Mouse (Mus musculus): ENCODE results near the gene Frrs1l. TPM values are rescaled to one million over a fixed set of nuclear protein-coding genes. Genes with fewer than 3 reads are reported as not detected.

The Frrs1l gene
- polyA plus RNA-seq, 1 experiment from 2014 or later, result 1.7 TPM

- DNase-seq (peak; percentile 36), ATAC-seq (ENCODE audit: insufficient read depth) (peak; percentile 66)
- H3K4me1 ChIP-seq (ENCODE audit: insufficient read depth), result no peaks in the 10 kb centered on the region
- H3K27me3 ChIP-seq (ENCODE audit: insufficient read depth, low read length), result peaks cover 32% of the 10 kb centered on the region
- H3K9ac ChIP-seq, result peak overlapping the region; percentile 53
- 3% methylated on average over 45 of the region's 45 CpGs for WGBS
- no peak overlapping the region for H3K27ac ChIP-seq (ENCODE audit: low read depth)
- 0 out of 2 replicates have a peak, but pooled peaks cover 5% of the 10 kb centered on the region for H3K9me3 ChIP-seq (ENCODE audit: low read depth, low read length)
- no peak for TF ChIP-seq CTCF (IDR thresholded peaks at IDR 0.05; ENCODE audit: low read depth)
- no peaks in the 10 kb centered on the region for H3K36me3 ChIP-seq (ENCODE audit: insufficient read depth)
- H3K4me2 ChIP-seq, result peak overlapping the region; percentile 97
- peak overlapping the region; percentile 58 for H3K4me3 ChIP-seq (ENCODE audit: low read depth, low read length)
Observed at GRCm38 (mm10) chr4:56989431-56990214, 568 bp downstream of the Frrs1l start.

DNA sequence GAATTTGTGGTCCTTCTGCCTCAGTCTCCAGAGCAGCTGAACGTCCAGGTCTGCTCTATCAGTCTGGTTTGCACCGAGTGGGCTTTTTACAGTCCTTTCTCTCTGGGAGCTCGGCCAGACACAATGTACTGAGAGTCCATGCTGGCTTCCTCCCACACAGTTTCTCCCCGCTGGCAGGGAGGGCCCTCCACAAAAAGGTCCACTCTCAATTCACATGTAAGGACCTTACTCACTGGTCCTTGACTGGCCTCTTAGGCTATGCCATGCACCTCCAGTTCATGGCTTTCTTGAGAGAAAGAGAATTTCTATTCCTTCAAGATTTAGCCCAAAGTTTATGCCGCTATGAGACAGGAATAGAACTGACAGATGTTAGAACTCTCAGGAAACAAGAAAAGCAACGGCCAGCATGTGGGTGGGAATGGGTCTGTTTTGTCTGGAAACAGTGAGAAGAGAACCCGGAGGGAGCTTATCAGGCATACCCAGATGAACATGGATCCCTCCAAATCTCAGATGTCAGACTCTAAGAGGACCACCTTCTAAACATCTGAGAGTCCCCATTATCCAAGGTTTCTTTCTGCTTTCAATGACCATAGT, 24.5 kb downstream of the Frrs1l start:
- H3K27ac ChIP-seq (ENCODE audit: low read depth), result no peak overlapping the region
- DNase-seq (no peak), ATAC-seq (ENCODE audit: insufficient read depth) (no peak)
- no peaks in the 10 kb centered on the region for H3K9me3 ChIP-seq (ENCODE audit: low read depth, low read length)
- no peak overlapping the region for H3K4me2 ChIP-seq
- H3K27me3 ChIP-seq (ENCODE audit: insufficient read depth, low read length), result no peaks in the 10 kb centered on the region
- no peak overlapping the region for H3K4me3 ChIP-seq (ENCODE audit: low read depth, low read length)
- no peak overlapping the region for H3K9ac ChIP-seq
- no peaks in the 10 kb centered on the region for H3K36me3 ChIP-seq (ENCODE audit: insufficient read depth)
- TF ChIP-seq CTCF (IDR thresholded peaks at IDR 0.05; ENCODE audit: low read depth), result no peak
- no peaks in the 10 kb centered on the region for H3K4me1 ChIP-seq (ENCODE audit: insufficient read depth)
- WGBS, result 57% methylated on average over 7 of the region's 7 CpGs

DNA sequence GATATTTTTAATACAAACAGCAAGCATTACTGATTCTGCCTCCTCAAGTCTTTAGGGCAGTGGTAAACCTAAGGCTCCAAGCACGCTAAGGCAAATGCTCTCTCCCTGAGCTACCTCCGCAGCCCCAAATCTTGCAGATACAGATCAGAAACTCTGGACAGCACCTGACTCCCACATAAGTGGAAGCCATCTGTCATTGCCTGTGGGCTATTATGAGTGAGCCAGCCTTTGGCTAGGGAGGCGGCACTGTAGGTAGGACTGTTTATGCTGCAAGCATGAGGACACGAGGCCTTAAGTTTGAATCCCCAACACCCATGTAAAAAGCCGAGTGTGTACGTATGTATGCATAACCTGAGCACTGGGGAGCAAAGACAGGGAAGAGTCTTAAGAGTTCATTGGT, 26.5 kb downstream of the Frrs1l start:
- no peak overlapping the region for H3K4me3 ChIP-seq (ENCODE audit: low read depth, low read length)
- H3K4me2 ChIP-seq, result no peak overlapping the region
- H3K9me3 ChIP-seq (ENCODE audit: low read depth, low read length), result no peaks in the 10 kb centered on the region
- WGBS, result 86% methylated on average over 6 of the region's 6 CpGs
- ATAC-seq (ENCODE audit: insufficient read depth) (no peak), DNase-seq (no peak)
- H3K9ac ChIP-seq, result no peak overlapping the region
- no peaks in the 10 kb centered on the region for H3K36me3 ChIP-seq (ENCODE audit: insufficient read depth)
- H3K27me3 ChIP-seq (ENCODE audit: insufficient read depth, low read length), result no peaks in the 10 kb centered on the region
- TF ChIP-seq CTCF (IDR thresholded peaks at IDR 0.05; ENCODE audit: low read depth), result no peak
- no peak overlapping the region for H3K27ac ChIP-seq (ENCODE audit: low read depth)
- H3K4me1 ChIP-seq (ENCODE audit: insufficient read depth), result no peaks in the 10 kb centered on the region

DNA sequence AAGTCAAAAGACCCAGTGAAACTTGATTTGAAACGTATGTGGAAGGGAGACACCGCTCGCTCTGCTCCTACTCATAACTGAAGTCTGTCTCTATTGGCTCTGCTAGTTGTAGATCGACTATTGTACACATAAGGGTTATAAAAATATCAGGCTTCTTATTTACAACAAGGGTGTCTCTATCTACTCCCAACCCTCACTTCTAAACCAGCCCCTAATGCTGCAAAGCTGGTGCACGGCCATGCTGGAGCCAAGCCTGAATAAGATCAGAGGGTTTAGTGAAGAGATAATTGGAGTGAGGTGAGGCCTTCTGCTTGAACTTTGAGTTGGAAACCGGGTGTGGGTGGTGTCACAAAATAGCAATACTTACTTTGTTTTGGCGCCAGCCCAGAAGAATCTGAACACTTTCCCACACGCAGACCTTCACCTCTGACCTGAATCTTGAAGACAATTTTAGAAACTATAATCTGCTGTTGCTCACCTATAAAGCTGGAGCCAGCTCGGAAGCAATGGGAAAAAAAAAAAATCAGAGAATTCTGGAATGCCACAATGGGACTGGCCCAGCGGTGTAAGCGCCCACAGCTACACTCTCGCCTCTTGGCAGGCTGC, 28.8 kb downstream of the Frrs1l start:
- no peak overlapping the region for H3K4me3 ChIP-seq (ENCODE audit: low read depth, low read length)
- no peaks in the 10 kb centered on the region for H3K27me3 ChIP-seq (ENCODE audit: insufficient read depth, low read length)
- TF ChIP-seq CTCF (IDR thresholded peaks at IDR 0.05; ENCODE audit: low read depth), result no peak
- H3K4me2 ChIP-seq, result no peak overlapping the region
- no peak for ATAC-seq (ENCODE audit: insufficient read depth)
- H3K27ac ChIP-seq (ENCODE audit: low read depth), result no peak overlapping the region
- 69% methylated on average over 12 of the region's 12 CpGs for WGBS
- H3K4me1 ChIP-seq (ENCODE audit: insufficient read depth), result no peaks in the 10 kb centered on the region
- DNase-seq, result no peak
- H3K9ac ChIP-seq, result no peak overlapping the region
- no peaks in the 10 kb centered on the region for H3K36me3 ChIP-seq (ENCODE audit: insufficient read depth)
- no peaks in the 10 kb centered on the region for H3K9me3 ChIP-seq (ENCODE audit: low read depth, low read length)

- WGBS, result 44% methylated on average over 9 of the region's 9 CpGs
- H3K9ac ChIP-seq, result no peak overlapping the region
- no peak for TF ChIP-seq CTCF (IDR thresholded peaks at IDR 0.05; ENCODE audit: low read depth)
- H3K9me3 ChIP-seq (ENCODE audit: low read depth, low read length), result no peaks in the 10 kb centered on the region
- no peaks in the 10 kb centered on the region for H3K36me3 ChIP-seq (ENCODE audit: insufficient read depth)
- H3K4me3 ChIP-seq (ENCODE audit: low read depth, low read length), result no peak overlapping the region
- no peak overlapping the region for H3K4me2 ChIP-seq
- H3K27ac ChIP-seq (ENCODE audit: low read depth), result no peak overlapping the region
- DNase-seq (no peak), ATAC-seq (ENCODE audit: insufficient read depth) (no peak)
- H3K4me1 ChIP-seq (ENCODE audit: insufficient read depth), result no peaks in the 10 kb centered on the region
- H3K27me3 ChIP-seq (ENCODE audit: insufficient read depth, low read length), result no peaks in the 10 kb centered on the region
Observed at GRCm38 (mm10) chr4:56957518-56957917, 32.7 kb downstream of the Frrs1l start.

- WGBS, result 49% methylated on average over 5 of the region's 6 CpGs
- H3K27me3 ChIP-seq (ENCODE audit: insufficient read depth, low read length), result no peaks in the 10 kb centered on the region
- H3K36me3 ChIP-seq (ENCODE audit: insufficient read depth), result no peaks in the 10 kb centered on the region
- no peak overlapping the region for H3K4me2 ChIP-seq
- H3K4me1 ChIP-seq (ENCODE audit: insufficient read depth), result no peaks in the 10 kb centered on the region
- H3K9ac ChIP-seq, result no peak overlapping the region
- no peak for TF ChIP-seq CTCF (IDR thresholded peaks at IDR 0.05; ENCODE audit: low read depth)
- DNase-seq (no peak), ATAC-seq (ENCODE audit: insufficient read depth) (no peak)
- no peak overlapping the region for H3K4me3 ChIP-seq (ENCODE audit: low read depth, low read length)
- no peak overlapping the region for H3K27ac ChIP-seq (ENCODE audit: low read depth)
- no peaks in the 10 kb centered on the region for H3K9me3 ChIP-seq (ENCODE audit: low read depth, low read length)
Observed at GRCm38 (mm10) chr4:56953235-56953634, 37.0 kb downstream of the Frrs1l start.

- WGBS, result 80% methylated on average over 3 of the region's 3 CpGs
- ATAC-seq (ENCODE audit: insufficient read depth) (no peak), DNase-seq (no peak)
- H3K9me3 ChIP-seq (ENCODE audit: low read depth, low read length), result no peaks in the 10 kb centered on the region
- H3K36me3 ChIP-seq (ENCODE audit: insufficient read depth), result no peaks in the 10 kb centered on the region
- no peaks in the 10 kb centered on the region for H3K4me1 ChIP-seq (ENCODE audit: insufficient read depth)
- no peak overlapping the region for H3K4me2 ChIP-seq
- H3K9ac ChIP-seq, result no peak overlapping the region
- H3K27ac ChIP-seq (ENCODE audit: low read depth), result no peak overlapping the region
- H3K4me3 ChIP-seq (ENCODE audit: low read depth, low read length), result no peak overlapping the region
- H3K27me3 ChIP-seq (ENCODE audit: insufficient read depth, low read length), result no peaks in the 10 kb centered on the region
- no peak for TF ChIP-seq CTCF (IDR thresholded peaks at IDR 0.05; ENCODE audit: low read depth)
Observed at GRCm38 (mm10) chr4:56951701-56952100, 38.5 kb downstream of the Frrs1l start.

Measured in lung, embryonic 14.5 days (tissue).